Mouse (Mus musculus) CH12.LX (cell line): ENCODE measurements around the gene Igsf8.

Experiments used
- CTCF ChIP-seq, 2 experiments: IDR thresholded peaks in 1 of 2; conservative IDR thresholded peaks in 1 of 2; 2 replicates each; pipeline ENCODE4 v1.5.1; 2011 to 2012; ENCODE audit warnings: low read depth in 2 of 2, low read length in 2 of 2, improper control_type of control experiment in 1 of 2, inconsistent platforms in 1 of 2, mild to moderate bottlenecking in 1 of 2, moderate library complexity in 1 of 2
- EP300 ChIP-seq: IDR thresholded peaks from 2 replicates; pipeline ENCODE4 v1.6.1; 2011; ENCODE audit warnings: low read length, improper control_type of control experiment
- MEF2A ChIP-seq: IDR thresholded peaks from 2 replicates; pipeline ENCODE4 v1.6.1; 2014; ENCODE audit warnings: low read depth, mild to moderate bottlenecking, inconsistent platforms, low read length, improper control_type of control experiment, borderline replicate concordance
- MXI1 ChIP-seq: IDR thresholded peaks from 2 replicates; pipeline ENCODE4 v1.6.1; 2011; ENCODE audit warnings: mild to moderate bottlenecking, low read depth, low read length, improper control_type of control experiment
- POLR2A ChIP-seq: IDR thresholded peaks from 2 replicates; pipeline ENCODE4 v1.6.1; 2011; ENCODE audit warnings: low read depth, mild to moderate bottlenecking, improper control_type of control experiment, low read length
- POLR2AphosphoS2 ChIP-seq: IDR thresholded peaks from 2 replicates; pipeline ENCODE4 v1.6.1; 2011; ENCODE audit warnings: low read depth, low read length, improper control_type of control experiment
- SIN3A ChIP-seq: IDR thresholded peaks from 2 replicates; pipeline ENCODE4 v1.6.1; 2012; ENCODE audit warnings: low read length, improper control_type of control experiment, inconsistent platforms
- TBP ChIP-seq: conservative IDR thresholded peaks from 2 replicates; pipeline ENCODE4 v1.6.1; 2011; ENCODE audit warnings: low read depth, low read length, improper control_type of control experiment
- UBTF ChIP-seq: IDR thresholded peaks from 2 replicates; pipeline ENCODE4 v1.6.1; 2012; ENCODE audit warnings: low read depth, mild to moderate bottlenecking, inconsistent platforms, low read length, improper control_type of control experiment, moderate library complexity
- USF1 ChIP-seq: IDR thresholded peaks from 2 replicates; pipeline ENCODE4 v1.6.1; 2014; ENCODE audit warnings: low read depth, mild to moderate bottlenecking, inconsistent platforms, low read length, improper control_type of control experiment
- ZC3H11A ChIP-seq: IDR thresholded peaks from 2 replicates; pipeline ENCODE4 v1.6.1; 2012; ENCODE audit warnings: low read depth, mild to moderate bottlenecking, inconsistent platforms, low read length, improper control_type of control experiment

- TF ChIP-seq EP300 = no peak
- TF ChIP-seq ZC3H11A = no peak
- no peak for TF ChIP-seq POLR2A
- TF ChIP-seq CTCF (conservative IDR thresholded peaks at IDR 0.05 in 1 of 2, IDR thresholded peaks at IDR 0.05 in 1 of 2; ENCODE audit: low read depth in 2 of 2, low read length in 2 of 2) = no peak
- no peak for TF ChIP-seq POLR2AphosphoS2
- no peak for TF ChIP-seq UBTF
- no peak for TF ChIP-seq TBP
- no peak for TF ChIP-seq MXI1
- TF ChIP-seq MEF2A = no peak
- TF ChIP-seq SIN3A = no peak
- TF ChIP-seq USF1 = no peak
These were observed 93.9 kb downstream of the Igsf8 start for GRCm38 (mm10) chr1:172355336-172355735.
